Mouse (Mus musculus): Measurements from ENCODE around the gene Jdp2.

DNA sequence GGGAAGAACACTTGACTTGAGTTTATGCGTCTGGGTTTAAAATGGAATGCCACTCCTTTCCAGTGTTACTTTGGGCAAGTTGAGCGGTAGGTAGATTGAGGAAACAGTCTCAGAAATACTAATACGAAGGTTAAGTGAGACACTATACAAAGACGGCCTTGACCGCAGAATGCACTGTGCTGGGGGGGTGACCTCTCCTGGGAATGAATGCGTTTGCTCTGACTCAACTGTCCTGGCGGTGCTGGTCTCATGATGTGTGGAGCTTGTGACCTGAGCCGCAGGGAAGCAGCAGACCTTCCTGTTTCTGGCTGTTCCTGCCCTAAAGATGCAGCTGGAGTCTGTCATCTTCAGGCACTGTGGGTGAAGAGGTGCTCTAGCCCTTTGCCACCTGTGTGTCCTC, 16.7 kb downstream of the Jdp2 start:
- TF ChIP-seq CTCF (IDR thresholded peaks at IDR 0.05; ENCODE audit: control insufficient read depth, insufficient read depth, low read length) = no peak
- no peak for TF ChIP-seq POLR2A (IDR thresholded peaks at IDR 0.05; ENCODE audit: borderline replicate concordance, control insufficient read depth, low read depth, low read length)

Data from bone marrow, adult 2 months (tissue).